Mouse (Mus musculus): ENCODE results near the gene Itih5. TPM values are rescaled to one million over a fixed set of nuclear protein-coding genes. Genes with fewer than 3 reads are reported as not detected.

Gene Itih5
- total and polyA plus RNA-seq, 3 experiments = 3.6 to 4.5 (median 4.3) TPM

DNA sequence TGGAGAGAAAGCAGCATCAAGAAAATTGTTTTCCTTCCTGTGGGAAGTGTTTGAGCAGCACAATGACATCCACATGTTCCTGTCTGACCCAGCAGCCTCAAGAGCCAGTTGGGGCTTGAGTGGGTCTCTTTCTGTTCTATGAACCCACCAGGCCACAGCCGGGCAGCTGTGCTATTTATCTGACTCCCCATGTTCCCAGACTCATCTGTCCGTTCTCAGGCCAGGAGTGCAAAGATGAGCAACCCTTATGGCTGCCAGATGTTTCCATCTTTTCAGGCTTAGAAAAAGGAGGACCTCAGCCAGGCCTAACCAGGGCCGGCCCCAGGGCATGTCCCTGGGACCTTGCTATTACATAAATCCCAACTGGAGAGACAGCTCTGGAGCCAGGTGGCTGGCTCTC is 100.0 kb downstream of the Itih5 start:
- Histone ChIP-seq H3K27me3 (ENCODE audit: control insufficient read depth, insufficient read depth, low read length) (no peaks in the 10 kb centered on the region), H3K27ac (no peak overlapping the region), H3K4me3 (no peak overlapping the region), H3K9ac (ENCODE audit: low read depth, low read length) (no peak overlapping the region), H3K36me3 (ENCODE audit: control insufficient read depth, insufficient read depth, low read length) (no peaks in the 10 kb centered on the region), H3K4me1 (ENCODE audit: control insufficient read depth, insufficient read depth, low read length) (no peaks in the 10 kb centered on the region), H3K79me2 (replicated peaks; ENCODE audit: control insufficient read depth, insufficient read depth, low read length) (no peaks in the 10 kb centered on the region)
- 75% methylated on average over 3 of the region's 3 CpGs for whole genome bisulfite sequencing
- TF ChIP-seq CTCF (IDR thresholded peaks at IDR 0.05) (no peak), POLR2A (IDR thresholded peaks at IDR 0.05; ENCODE audit: insufficient read depth, low read depth, low read length) (no peak)
- no peak for DNase-seq
- intact Hi-C loops (cut with DNase I) = no loop called here

DNA sequence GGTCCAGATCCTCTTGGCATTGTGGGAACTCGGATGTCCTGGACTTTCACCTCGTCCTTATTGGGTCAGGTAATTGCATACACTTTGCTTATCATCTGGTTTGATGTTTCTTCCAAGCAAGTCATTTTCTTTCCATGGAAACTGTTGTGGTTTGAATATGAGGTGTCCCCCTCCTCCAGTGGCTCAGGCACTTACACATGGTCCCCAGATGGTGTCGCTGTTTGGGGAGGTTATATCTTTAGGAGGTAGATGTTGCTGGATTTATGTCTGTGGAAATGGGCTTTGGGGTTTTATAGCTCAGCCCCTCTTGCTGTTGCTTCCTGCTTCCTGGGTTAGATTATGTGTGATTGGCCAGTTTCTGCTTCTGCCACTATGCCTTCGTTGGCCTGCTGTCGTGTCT is 103.6 kb downstream of the Itih5 start:
- no peaks in the 10 kb centered on the region for H3K36me3 ChIP-seq (ENCODE audit: control insufficient read depth, insufficient read depth, low read length)
- 62% methylated on average over 5 of the region's 5 CpGs for WGBS
- H3K27ac ChIP-seq = no peak overlapping the region
- H3K4me3 ChIP-seq = no peak overlapping the region
- H3K9ac ChIP-seq (ENCODE audit: low read depth, low read length) = no peak overlapping the region
- H3K79me2 ChIP-seq (replicated peaks; ENCODE audit: control insufficient read depth, insufficient read depth, low read length) = no peaks in the 10 kb centered on the region
- TF ChIP-seq CTCF (IDR thresholded peaks at IDR 0.05) (no peak), EP300 (IDR thresholded peaks at IDR 0.05; ENCODE audit: insufficient read depth, low read depth, low read length) (no peak), POLR2A (IDR thresholded peaks at IDR 0.05; ENCODE audit: insufficient read depth, low read depth, low read length) (no peak)
- DNase-seq = no peak
- intact Hi-C loops (cut with DNase I) = no loop called here
- no peaks in the 10 kb centered on the region for H3K4me1 ChIP-seq (ENCODE audit: control insufficient read depth, insufficient read depth, low read length)
- H3K27me3 ChIP-seq (ENCODE audit: control insufficient read depth, insufficient read depth, low read length) = no peaks in the 10 kb centered on the region

GRCm38 (mm10) chr2:10258312-10258711 is 104.9 kb downstream of the Itih5 start:
- Histone ChIP-seq H3K27ac (no peak overlapping the region), H3K27me3 (ENCODE audit: control insufficient read depth, insufficient read depth, low read length) (no peaks in the 10 kb centered on the region), H3K79me2 (replicated peaks; ENCODE audit: control insufficient read depth, insufficient read depth, low read length) (no peaks in the 10 kb centered on the region), H3K4me3 (no peak overlapping the region), H3K4me1 (ENCODE audit: control insufficient read depth, insufficient read depth, low read length) (no peaks in the 10 kb centered on the region), H3K9ac (ENCODE audit: low read depth, low read length) (no peak overlapping the region), H3K36me3 (ENCODE audit: control insufficient read depth, insufficient read depth, low read length) (no peaks in the 10 kb centered on the region)
- DNase-seq = no peak
- intact Hi-C loops (cut with DNase I) = no loop called here
- no peak for TF ChIP-seq EP300 (IDR thresholded peaks at IDR 0.05; ENCODE audit: insufficient read depth, low read depth, low read length)
- no peak for TF ChIP-seq CTCF (IDR thresholded peaks at IDR 0.05)
- TF ChIP-seq POLR2A (IDR thresholded peaks at IDR 0.05; ENCODE audit: insufficient read depth, low read depth, low read length) = no peak
- WGBS = 31% methylated on average over 5 of the region's 5 CpGs

GRCm38 (mm10) chr2:10260109-10260508 is 106.7 kb downstream of the Itih5 start:
- intact Hi-C loops (cut with DNase I) = no loop called here
- Histone ChIP-seq H3K4me3 (no peak overlapping the region), H3K79me2 (replicated peaks; ENCODE audit: control insufficient read depth, insufficient read depth, low read length) (no peaks in the 10 kb centered on the region), H3K36me3 (ENCODE audit: control insufficient read depth, insufficient read depth, low read length) (no peaks in the 10 kb centered on the region), H3K27me3 (ENCODE audit: control insufficient read depth, insufficient read depth, low read length) (no peaks in the 10 kb centered on the region), H3K9ac (ENCODE audit: low read depth, low read length) (no peak overlapping the region), H3K27ac (no peak overlapping the region), H3K4me1 (ENCODE audit: control insufficient read depth, insufficient read depth, low read length) (no peaks in the 10 kb centered on the region)
- no peak for DNase-seq
- TF ChIP-seq POLR2A (IDR thresholded peaks at IDR 0.05; ENCODE audit: insufficient read depth, low read depth, low read length) = no peak
- no peak for TF ChIP-seq CTCF (IDR thresholded peaks at IDR 0.05)
- TF ChIP-seq EP300 (IDR thresholded peaks at IDR 0.05; ENCODE audit: insufficient read depth, low read depth, low read length) = no peak
- 57% methylated on average over 5 of the region's 5 CpGs for WGBS

- no peak for DNase-seq
- intact Hi-C loops (cut with DNase I) = no loop called here
- no peak overlapping the region for H3K9ac ChIP-seq (ENCODE audit: low read depth, low read length)
- H3K79me2 ChIP-seq (replicated peaks; ENCODE audit: control insufficient read depth, insufficient read depth, low read length) = no peaks in the 10 kb centered on the region
- H3K4me1 ChIP-seq (ENCODE audit: control insufficient read depth, insufficient read depth, low read length) = no peaks in the 10 kb centered on the region
- H3K4me3 ChIP-seq = no peak overlapping the region
- 56% methylated on average over 5 of the region's 5 CpGs for WGBS
- H3K36me3 ChIP-seq (ENCODE audit: control insufficient read depth, insufficient read depth, low read length) = no peaks in the 10 kb centered on the region
- TF ChIP-seq EP300 (IDR thresholded peaks at IDR 0.05; ENCODE audit: insufficient read depth, low read depth, low read length) (no peak), POLR2A (IDR thresholded peaks at IDR 0.05; ENCODE audit: insufficient read depth, low read depth, low read length) (no peak), CTCF (IDR thresholded peaks at IDR 0.05) (no peak)
- no peak overlapping the region for H3K27ac ChIP-seq
- no peaks in the 10 kb centered on the region for H3K27me3 ChIP-seq (ENCODE audit: control insufficient read depth, insufficient read depth, low read length)
These were observed 108.0 kb downstream of the Itih5 start for GRCm38 (mm10) chr2:10261337-10261736.

DNA sequence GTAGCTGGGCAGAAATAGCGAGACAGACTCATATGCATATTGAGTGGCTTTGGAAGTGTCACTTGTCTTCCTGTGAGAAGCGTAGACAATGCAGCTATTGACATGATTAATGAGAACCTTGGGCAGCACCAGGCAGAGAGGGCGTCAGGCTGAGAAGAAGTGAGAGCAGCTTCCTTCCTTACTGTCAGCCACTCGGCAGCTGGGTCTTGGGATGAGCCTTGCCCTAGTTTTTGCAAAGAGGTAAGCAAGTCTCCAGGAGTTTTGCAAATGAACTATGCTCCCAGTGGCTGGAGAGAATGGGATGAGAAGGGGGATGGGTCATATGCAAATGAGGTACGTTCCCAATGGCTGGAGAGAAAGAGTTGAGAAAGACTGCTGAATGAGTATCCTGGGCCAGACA is 109.4 kb downstream of the Itih5 start:
- WGBS = 39% methylated on average over 5 of the region's 5 CpGs
- no peak overlapping the region for H3K27ac ChIP-seq
- intact Hi-C loops (cut with DNase I) = no loop called here

More for the DNA sequence above, 109.4 kb downstream of the Itih5 start:
- no peaks in the 10 kb centered on the region for H3K27me3 ChIP-seq (ENCODE audit: control insufficient read depth, insufficient read depth, low read length)
- H3K79me2 ChIP-seq (replicated peaks; ENCODE audit: control insufficient read depth, insufficient read depth, low read length) = no peaks in the 10 kb centered on the region
- no peak for DNase-seq
- H3K9ac ChIP-seq (ENCODE audit: low read depth, low read length) = no peak overlapping the region
- H3K36me3 ChIP-seq (ENCODE audit: control insufficient read depth, insufficient read depth, low read length) = no peaks in the 10 kb centered on the region
- TF ChIP-seq EP300 (IDR thresholded peaks at IDR 0.05; ENCODE audit: insufficient read depth, low read depth, low read length) (no peak), POLR2A (IDR thresholded peaks at IDR 0.05; ENCODE audit: insufficient read depth, low read depth, low read length) (no peak), CTCF (IDR thresholded peaks at IDR 0.05) (no peak)
- no peaks in the 10 kb centered on the region for H3K4me1 ChIP-seq (ENCODE audit: control insufficient read depth, insufficient read depth, low read length)
- H3K4me3 ChIP-seq = no peak overlapping the region
